Mouse (Mus musculus) kidney, embryonic 16.5 days (tissue): ENCODE data around the gene Slc37a1. TPM values are rescaled to one million over a fixed set of nuclear protein-coding genes. Genes with fewer than 3 reads are reported as not detected.
"Not testable (repeated sequence)": the region's sequence is repeated elsewhere in the genome, so short reads cannot be mapped to it uniquely, and the experiment has no call there.

Experiments used
- ATAC-seq: fragments of 200-750 bp; cut with Nextera tagmentation; 2 replicates; pipeline ENCODE4 v1.8.0; 2017; ENCODE audit warnings: moderate TSS enrichment; ENCODE audit not compliant: low FRiP score, low TSS enrichment
- H3K27ac ChIP-seq: fragments of 300-500 bp; sonication (generic); 2 replicates; pipeline ENCODE4 v1.5.1; 2014; ENCODE audit warnings: low read length
- H3K27me3 ChIP-seq: fragments of 300-500 bp; sonication (generic); 2 replicates; pipeline ENCODE4 v1.6.1; 2014; ENCODE audit warnings: low read length, control low read depth, mixed read lengths; ENCODE audit not compliant: insufficient read depth
- H3K36me3 ChIP-seq: fragments of 300-500 bp; sonication (generic); 2 replicates; pipeline ENCODE4 v1.6.1; 2014; ENCODE audit warnings: low read length, control low read depth, mixed read lengths; ENCODE audit not compliant: insufficient read depth
- H3K4me1 ChIP-seq: fragments of 300-500 bp; sonication (generic); 2 replicates; pipeline ENCODE4 v1.6.1; 2014; ENCODE audit warnings: low read length, control low read depth, mixed read lengths; ENCODE audit not compliant: insufficient read depth
- H3K4me2 ChIP-seq: fragments of 300-500 bp; sonication (generic); replicated peaks from 2 replicates; pipeline ENCODE4 v1.6.1; 2014; ENCODE audit warnings: low read depth, low read length
- H3K4me3 ChIP-seq: fragments of 300-500 bp; sonication (generic); 2 replicates; pipeline ENCODE4 v1.5.1; 2014; ENCODE audit warnings: mild to moderate bottlenecking, low read length
- H3K9ac ChIP-seq: fragments of 300-500 bp; sonication (generic); replicated peaks from 2 replicates; pipeline ENCODE4 v1.6.1; 2014; ENCODE audit warnings: low read length
- H3K9me3 ChIP-seq: fragments of 300-500 bp; sonication (generic); 2 replicates; pipeline ENCODE4 v1.6.1; 2016; ENCODE audit warnings: low read length, control low read depth
- WGBS: fragments of 180-500 bp; shearing (Covaris S2); extraction: QIAGEN DNeasy Blood & Tissue Kit; methylation state at CpG from one replicate; pipeline ENCODE4 v1.1.7; 2014; 5-methylcytosine and 5-hydroxymethylcytosine counted together
- polyA plus RNA-seq: library from polyadenylated mRNA; unstranded; fragments of >200 nt; fragmentation: Nextera tagmentation; extraction: Ambion mirVana; gene quantifications from 2 replicates; pipeline ENCODE4 v1.2.1, GENCODE M21; 2015

The Slc37a1 gene
- polyA plus RNA-seq, 1 experiment from 2014 or later, result 2.8 TPM

- Histone ChIP-seq H3K27me3 (no peaks in the 10 kb centered on the region), H3K9ac (no peak overlapping the region), H3K4me1 (peaks cover 6% of the 10 kb centered on the region), H3K9me3 (no peaks in the 10 kb centered on the region), H3K4me3 (no peak overlapping the region), H3K27ac (no peak overlapping the region), H3K4me2 (no peak overlapping the region), H3K36me3 (no peaks in the 10 kb centered on the region)
- 69% methylated on average over 7 of the region's 7 CpGs for WGBS
- no peak for ATAC-seq
These were observed 20.2 kb upstream of the Slc37a1 start for GRCm38 (mm10) chr17:31266321-31266950.

- WGBS, result 76% methylated on average over 4 of the region's 4 CpGs
- ATAC-seq, result no peak
- Histone ChIP-seq H3K27me3 (no peaks in the 10 kb centered on the region), H3K9ac (no peak overlapping the region), H3K9me3 (no peaks in the 10 kb centered on the region), H3K4me3 (no peak overlapping the region), H3K27ac (no peak overlapping the region), H3K4me1 (peaks cover 6% of the 10 kb centered on the region), H3K36me3 (no peaks in the 10 kb centered on the region), H3K4me2 (no peak overlapping the region)
These were observed 19.5 kb upstream of the Slc37a1 start for GRCm38 (mm10) chr17:31267138-31267537.

GRCm38 (mm10) chr17:31267603-31268002 is 19.0 kb upstream of the Slc37a1 start:
- Histone ChIP-seq H3K9ac (no peak overlapping the region), H3K4me3 (no peak overlapping the region), H3K27ac (no peak overlapping the region), H3K27me3 (no peaks in the 10 kb centered on the region), H3K4me1 (peaks cover 6% of the 10 kb centered on the region), H3K36me3 (no peaks in the 10 kb centered on the region), H3K4me2 (no peak overlapping the region), H3K9me3 (no peaks in the 10 kb centered on the region)
- WGBS, result 79% methylated on average over 6 of the region's 6 CpGs
- no peak for ATAC-seq

GRCm38 (mm10) chr17:31268016-31268415 is 18.6 kb upstream of the Slc37a1 start:
- Histone ChIP-seq H3K27me3 (no peaks in the 10 kb centered on the region), H3K9ac (no peak overlapping the region), H3K36me3 (no peaks in the 10 kb centered on the region), H3K4me3 (no peak overlapping the region), H3K4me1 (peaks cover 6% of the 10 kb centered on the region), H3K4me2 (no peak overlapping the region), H3K27ac (no peak overlapping the region), H3K9me3 (no peaks in the 10 kb centered on the region)
- no peak for ATAC-seq
- 80% methylated on average over 1 of the region's 1 CpGs for WGBS

GRCm38 (mm10) chr17:31269761-31270160 is 16.8 kb upstream of the Slc37a1 start:
- Histone ChIP-seq H3K4me2 (no peak overlapping the region), H3K27ac (no peak overlapping the region), H3K9me3 (no peaks in the 10 kb centered on the region), H3K9ac (no peak overlapping the region), H3K4me1 (peaks cover 4% of the 10 kb centered on the region), H3K27me3 (no peaks in the 10 kb centered on the region), H3K4me3 (no peak overlapping the region), H3K36me3 (no peaks in the 10 kb centered on the region)
- 92% methylated on average over 2 of the region's 2 CpGs for WGBS
- ATAC-seq, result no peak

- 85% methylated on average over 4 of the region's 4 CpGs for WGBS
- ATAC-seq, result no peak
- Histone ChIP-seq H3K9me3 (no peaks in the 10 kb centered on the region), H3K27ac (no peak overlapping the region), H3K4me3 (no peak overlapping the region), H3K4me2 (no peak overlapping the region), H3K36me3 (no peaks in the 10 kb centered on the region), H3K9ac (no peak overlapping the region), H3K4me1 (no peaks in the 10 kb centered on the region; the same call in 1 of the 2 replicates), H3K27me3 (no peaks in the 10 kb centered on the region)
These were observed 16.3 kb upstream of the Slc37a1 start for GRCm38 (mm10) chr17:31270246-31270645.

GRCm38 (mm10) chr17:31270736-31271135 is 15.9 kb upstream of the Slc37a1 start:
- H3K36me3 ChIP-seq, H3K4me3 ChIP-seq, ATAC-seq, H3K4me1 ChIP-seq, H3K9ac ChIP-seq, H3K9me3 ChIP-seq, H3K27me3 ChIP-seq, H3K27ac ChIP-seq, H3K4me2 ChIP-seq: not testable (repeated sequence)
- WGBS, result 77% methylated on average over 8 of the region's 8 CpGs

GRCm38 (mm10) chr17:31271136-31271851 is 15.3 kb upstream of the Slc37a1 start:
- Histone ChIP-seq H3K9ac (no peak overlapping the region), H3K27ac (no peak overlapping the region), H3K27me3 (no peaks in the 10 kb centered on the region), H3K4me1 (no peaks in the 10 kb centered on the region), H3K36me3 (no peaks in the 10 kb centered on the region), H3K9me3 (no peaks in the 10 kb centered on the region), H3K4me3 (no peak overlapping the region), H3K4me2 (no peak overlapping the region)
- 66% methylated on average over 2 of the region's 7 CpGs for WGBS
- ATAC-seq, result no peak

GRCm38 (mm10) chr17:31272416-31273165 is 14.0 kb upstream of the Slc37a1 start:
- Histone ChIP-seq H3K27ac (no peak overlapping the region), H3K4me2 (no peak overlapping the region), H3K4me3 (no peak overlapping the region), H3K27me3 (no peaks in the 10 kb centered on the region), H3K4me1 (peaks cover 10% of the 10 kb centered on the region), H3K9me3 (no peaks in the 10 kb centered on the region), H3K9ac (no peak overlapping the region), H3K36me3 (no peaks in the 10 kb centered on the region)
- 84% methylated on average over 9 of the region's 9 CpGs for WGBS
- ATAC-seq, result no peak

- no peak overlapping the region for H3K4me2 ChIP-seq
- no peak overlapping the region for H3K27ac ChIP-seq
- H3K4me1 ChIP-seq, result peaks cover 13% of the 10 kb centered on the region
- H3K27me3 ChIP-seq, result no peaks in the 10 kb centered on the region
- H3K36me3 ChIP-seq, result no peaks in the 10 kb centered on the region
- H3K9ac ChIP-seq, result no peak overlapping the region
- H3K4me3 ChIP-seq, result no peak overlapping the region
- ATAC-seq, result no peak
- no peaks in the 10 kb centered on the region for H3K9me3 ChIP-seq
- 90% methylated on average over 8 of the region's 8 CpGs for whole genome bisulfite sequencing
These were observed 13.0 kb upstream of the Slc37a1 start for GRCm38 (mm10) chr17:31273631-31274030.
